Mouse (Mus musculus): ENCODE data around the gene Crbn. TPM values are rescaled to one million over a fixed set of nuclear protein-coding genes. Genes with fewer than 3 reads are reported as not detected.

The Crbn gene
- polyA plus RNA-seq, 1 experiment from 2014 or later = 44.3 TPM

DNA sequence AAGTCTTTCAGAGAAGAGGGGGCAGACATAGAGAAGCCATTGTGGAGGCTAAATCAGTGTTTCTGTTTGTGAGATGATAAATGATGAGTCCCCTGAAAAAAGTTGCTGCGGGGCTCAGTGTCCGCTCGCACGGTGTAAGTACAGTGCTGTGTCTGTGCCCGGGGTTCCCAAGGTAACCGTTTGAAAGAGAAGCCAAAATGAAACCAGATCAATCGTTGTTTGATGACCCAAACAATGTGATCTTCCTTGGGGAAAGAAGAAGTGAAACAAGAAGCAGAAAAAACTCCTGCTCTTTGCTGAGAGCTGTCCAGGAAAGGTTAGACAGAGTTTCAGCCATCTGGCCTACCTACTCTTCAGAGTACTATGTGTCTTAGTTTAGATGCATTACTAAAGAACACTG lies 49.6 kb downstream of the Crbn start:
- no peaks in the 10 kb centered on the region for H3K4me1 ChIP-seq
- no peak overlapping the region for H3K27ac ChIP-seq (replicated peaks)
- H3K4me3 ChIP-seq = no peak overlapping the region
- WGBS = 91% methylated on average over 7 of the region's 7 CpGs
- H3K9me3 ChIP-seq (replicated peaks) = no peaks in the 10 kb centered on the region
- DNase-seq (ENCODE audit: low spot score) = no peak
- H3K36me3 ChIP-seq = no peaks in the 10 kb centered on the region
- no peaks in the 10 kb centered on the region for H3K27me3 ChIP-seq (ENCODE audit: low read depth, poor library complexity, severe bottlenecking)

DNA sequence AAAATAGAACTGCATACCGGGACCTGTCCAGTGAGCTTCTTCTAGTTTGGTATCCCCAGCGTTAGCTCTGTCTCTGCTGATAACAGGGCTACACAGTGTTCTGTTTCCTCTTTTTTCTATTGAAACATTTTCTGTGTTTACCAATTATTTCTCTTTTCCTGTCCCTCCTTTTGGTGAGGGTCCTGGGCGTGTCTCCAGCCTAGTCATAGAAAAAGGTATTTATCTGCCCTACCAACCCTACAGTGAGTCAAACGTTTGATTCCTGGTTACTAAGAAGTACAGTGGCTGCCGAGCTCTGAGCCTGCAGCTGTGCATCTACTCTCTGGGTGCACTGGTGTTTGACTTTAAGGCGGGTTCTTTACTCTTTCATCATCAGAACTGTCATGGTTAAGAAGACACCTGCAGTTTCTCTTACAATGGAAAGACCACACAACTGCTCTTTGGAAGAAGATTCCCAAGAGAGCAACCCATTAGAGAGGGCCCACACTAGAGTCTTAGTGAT lies 50.9 kb downstream of the Crbn start, which contains the start of gene Il5ra:
TSS of gene Il5ra (minus strand) at position 151 of the 502 bp plus-strand sequence.
- whole genome bisulfite sequencing = 80% methylated on average over 6 of the region's 6 CpGs
- no peak within 1 kb of the TSS for H3K27ac ChIP-seq (replicated peaks)
- H3K4me1 ChIP-seq = no peaks in the 10 kb centered on the region
- H3K36me3 ChIP-seq = no peaks in the 10 kb centered on the region
- no peak for DNase-seq (ENCODE audit: low spot score)
- no peak within 1 kb of the TSS for H3K4me3 ChIP-seq
- no peaks in the 10 kb centered on the region for H3K9me3 ChIP-seq (replicated peaks)
- no peaks in the 10 kb centered on the region for H3K27me3 ChIP-seq (ENCODE audit: low read depth, poor library complexity, severe bottlenecking)

DNA sequence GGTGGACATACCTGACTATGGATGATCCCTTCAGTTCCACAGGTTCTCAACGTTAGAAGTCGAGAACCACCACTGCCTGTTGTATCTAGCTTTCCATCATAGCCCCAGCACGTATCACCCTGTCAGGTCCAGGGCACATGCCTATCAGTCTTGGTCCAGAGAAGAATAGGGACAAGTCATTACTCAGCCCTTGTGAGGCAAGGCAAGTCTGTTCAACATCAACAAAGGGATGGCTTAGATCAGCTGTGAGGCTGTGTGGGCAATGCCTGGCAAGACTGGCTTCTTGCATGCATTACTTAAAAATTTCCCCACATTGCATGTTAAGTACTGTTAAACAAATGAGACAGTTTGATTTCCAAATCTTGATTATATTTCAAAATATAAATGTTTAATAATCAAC lies 52.1 kb downstream of the Crbn start:
- Histone ChIP-seq H3K27ac (replicated peaks) (no peak overlapping the region), H3K27me3 (ENCODE audit: low read depth, poor library complexity, severe bottlenecking) (no peaks in the 10 kb centered on the region), H3K4me1 (no peaks in the 10 kb centered on the region), H3K9me3 (replicated peaks) (no peaks in the 10 kb centered on the region), H3K4me3 (no peak overlapping the region), H3K36me3 (no peaks in the 10 kb centered on the region)
- DNase-seq (ENCODE audit: low spot score) = no peak
- 92% methylated on average over 3 of the region's 3 CpGs for WGBS

DNA sequence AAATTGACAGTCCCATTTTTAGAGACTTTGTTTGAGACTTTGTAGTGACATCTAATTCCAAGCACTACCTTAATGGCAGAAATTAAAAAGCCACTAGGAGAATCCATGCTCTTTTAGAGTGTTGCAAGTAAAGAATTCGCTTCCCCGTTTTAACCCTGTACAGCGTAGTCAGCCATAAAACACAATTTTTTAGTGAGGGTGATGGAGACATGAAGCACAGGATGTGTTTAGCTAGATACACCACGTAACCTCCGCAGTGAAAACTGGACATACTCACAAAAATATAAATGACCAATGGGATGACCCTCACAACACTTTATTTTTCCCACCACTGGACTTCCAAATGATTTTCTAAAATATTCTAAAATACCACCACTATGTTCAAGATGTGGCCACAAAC lies 52.6 kb downstream of the Crbn start:
- H3K4me3 ChIP-seq = no peak overlapping the region
- no peaks in the 10 kb centered on the region for H3K9me3 ChIP-seq (replicated peaks)
- H3K27me3 ChIP-seq (ENCODE audit: low read depth, poor library complexity, severe bottlenecking) = no peaks in the 10 kb centered on the region
- H3K36me3 ChIP-seq = no peaks in the 10 kb centered on the region
- H3K27ac ChIP-seq (replicated peaks) = no peak overlapping the region
- no peak for DNase-seq (ENCODE audit: low spot score)
- no peaks in the 10 kb centered on the region for H3K4me1 ChIP-seq
- 92% methylated on average over 5 of the region's 5 CpGs for WGBS

DNA sequence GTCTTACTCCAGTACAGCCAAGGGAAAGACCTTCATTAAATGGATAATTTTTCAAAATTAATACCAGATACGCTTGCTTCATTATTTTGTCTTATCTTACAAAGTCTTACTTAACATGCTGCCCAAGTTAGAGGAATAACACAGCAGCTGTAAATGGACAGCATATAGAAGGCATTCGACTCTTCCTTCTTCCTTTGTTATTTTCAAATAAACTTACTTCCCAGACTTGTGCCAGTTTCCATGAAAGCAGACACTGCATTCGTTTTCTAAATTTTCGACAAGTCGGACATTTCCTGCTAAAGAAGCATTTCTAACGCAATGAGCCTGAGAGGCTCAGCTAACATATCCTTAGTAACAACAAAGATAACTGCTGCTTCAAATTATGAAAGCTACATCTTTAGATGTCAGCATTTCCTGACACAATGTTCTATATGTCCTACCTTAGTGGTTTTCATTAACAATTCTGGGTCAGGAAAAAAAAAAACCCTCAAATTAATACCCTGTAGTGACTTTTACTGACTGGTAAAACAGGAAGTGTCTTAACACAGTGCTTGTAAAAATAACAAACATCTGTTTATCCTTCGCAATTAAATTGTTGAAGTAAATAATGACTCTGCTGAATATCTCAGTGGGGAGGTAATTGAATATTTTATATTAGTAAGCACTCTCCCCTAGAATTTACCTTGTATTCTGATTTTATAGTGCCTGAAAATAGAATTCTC lies 54.0 kb downstream of the Crbn start:
- Histone ChIP-seq H3K4me1 (no peaks in the 10 kb centered on the region), H3K27ac (replicated peaks) (no peak overlapping the region), H3K9me3 (replicated peaks) (no peaks in the 10 kb centered on the region), H3K27me3 (ENCODE audit: low read depth, poor library complexity, severe bottlenecking) (no peaks in the 10 kb centered on the region), H3K36me3 (no peaks in the 10 kb centered on the region), H3K4me3 (no peak overlapping the region)
- DNase-seq (ENCODE audit: low spot score) = no peak
- WGBS = 82% methylated on average over 7 of the region's 7 CpGs

DNA sequence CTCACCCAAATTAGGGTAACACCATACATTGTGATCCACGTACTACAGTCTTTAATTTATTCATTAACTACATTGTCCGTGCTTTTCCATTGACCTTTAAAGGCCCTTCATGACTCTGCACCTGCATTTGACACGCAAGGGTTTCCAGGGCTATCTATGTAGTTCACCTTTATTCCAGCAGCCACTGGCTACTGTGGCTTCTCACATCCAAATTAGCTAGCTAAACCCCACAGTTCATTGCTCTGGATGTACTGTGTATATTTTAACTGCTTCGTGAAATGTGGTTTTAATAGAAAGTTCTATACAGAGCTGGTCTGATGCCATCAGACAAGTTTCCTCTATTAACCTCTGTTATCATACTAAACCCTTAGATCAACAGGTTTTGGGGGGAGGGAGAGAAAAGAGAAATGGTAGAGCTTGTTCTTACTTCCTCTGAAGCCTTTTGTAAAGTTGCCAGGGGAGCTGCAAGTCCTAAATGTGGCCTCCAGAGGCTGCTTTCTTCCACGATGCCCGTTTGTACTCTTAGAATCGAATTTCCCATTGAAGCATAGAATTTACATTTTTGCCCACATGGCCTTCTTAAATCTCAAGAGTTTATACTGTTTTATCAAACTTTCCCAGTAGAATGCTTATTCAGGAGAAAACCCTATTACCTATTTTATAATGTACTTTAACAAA lies 56.2 kb downstream of the Crbn start:
- H3K4me3 ChIP-seq = no peak overlapping the region
- H3K4me1 ChIP-seq = no peaks in the 10 kb centered on the region
- H3K36me3 ChIP-seq = no peaks in the 10 kb centered on the region
- H3K9me3 ChIP-seq (replicated peaks) = no peaks in the 10 kb centered on the region
- no peak for DNase-seq (ENCODE audit: low spot score)
- H3K27ac ChIP-seq (replicated peaks) = no peak overlapping the region
- 83% methylated on average over 7 of the region's 7 CpGs for WGBS
- H3K27me3 ChIP-seq (ENCODE audit: low read depth, poor library complexity, severe bottlenecking) = no peaks in the 10 kb centered on the region

DNA sequence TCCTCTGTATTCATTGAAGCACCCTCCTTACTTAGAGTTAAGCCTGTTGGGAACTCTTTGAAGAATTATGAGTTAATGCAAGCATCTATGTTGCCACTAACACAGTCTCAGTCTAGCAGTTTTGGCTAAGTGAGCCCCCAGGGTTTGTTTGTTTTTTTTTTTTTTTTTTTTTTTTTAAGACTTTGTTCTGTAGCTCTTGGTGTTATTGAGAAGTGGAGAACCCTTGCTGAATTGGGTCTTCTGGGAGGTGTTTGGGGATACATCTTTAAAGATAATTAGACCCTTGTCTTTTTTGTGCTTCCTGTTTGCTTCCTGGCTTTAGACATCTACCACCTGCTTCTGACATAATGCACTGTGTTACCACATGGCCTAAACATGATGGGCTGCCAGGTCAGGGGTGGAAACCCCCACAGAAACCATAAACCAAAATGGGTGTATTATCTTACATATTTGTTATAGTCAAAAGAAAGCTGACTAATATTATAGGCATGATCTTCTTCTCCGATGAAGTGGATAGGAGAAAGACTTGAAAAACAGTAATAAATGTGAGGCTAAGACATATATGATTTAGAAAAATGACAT lies 59.5 kb downstream of the Crbn start:
- 97% methylated on average over 1 of the region's 1 CpGs for WGBS
- Histone ChIP-seq H3K27ac (replicated peaks) (no peak overlapping the region), H3K27me3 (ENCODE audit: low read depth, poor library complexity, severe bottlenecking) (no peaks in the 10 kb centered on the region), H3K9me3 (replicated peaks) (no peaks in the 10 kb centered on the region), H3K4me3 (no peak overlapping the region), H3K36me3 (no peaks in the 10 kb centered on the region), H3K4me1 (no peaks in the 10 kb centered on the region)
- no peak for DNase-seq (ENCODE audit: low spot score)

DNA sequence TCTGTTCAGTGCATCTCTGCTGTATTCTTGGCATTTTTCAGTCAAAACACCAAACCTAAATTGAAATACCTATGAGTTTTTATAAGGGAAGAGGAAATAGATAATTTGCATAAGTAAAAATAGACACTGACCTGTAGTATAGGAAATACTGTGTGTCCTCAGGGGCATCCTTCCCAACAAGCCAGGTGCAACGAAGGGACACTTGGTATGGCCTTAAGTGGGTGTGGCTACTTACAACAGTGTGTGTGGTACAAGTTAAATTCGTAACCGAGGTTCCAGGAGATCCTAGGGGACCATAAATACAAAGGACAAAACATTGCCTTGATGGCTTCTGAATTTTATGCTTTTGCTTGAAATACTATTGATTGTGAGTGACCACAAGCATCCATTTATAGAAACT lies 61.6 kb downstream of the Crbn start:
- DNase-seq (ENCODE audit: low spot score) = no peak
- Histone ChIP-seq H3K27ac (replicated peaks) (no peak overlapping the region), H3K36me3 (no peaks in the 10 kb centered on the region), H3K4me3 (no peak overlapping the region), H3K4me1 (no peaks in the 10 kb centered on the region), H3K27me3 (ENCODE audit: low read depth, poor library complexity, severe bottlenecking) (no peaks in the 10 kb centered on the region), H3K9me3 (replicated peaks) (no peaks in the 10 kb centered on the region)
- 78% methylated on average over 3 of the region's 3 CpGs for WGBS

DNA sequence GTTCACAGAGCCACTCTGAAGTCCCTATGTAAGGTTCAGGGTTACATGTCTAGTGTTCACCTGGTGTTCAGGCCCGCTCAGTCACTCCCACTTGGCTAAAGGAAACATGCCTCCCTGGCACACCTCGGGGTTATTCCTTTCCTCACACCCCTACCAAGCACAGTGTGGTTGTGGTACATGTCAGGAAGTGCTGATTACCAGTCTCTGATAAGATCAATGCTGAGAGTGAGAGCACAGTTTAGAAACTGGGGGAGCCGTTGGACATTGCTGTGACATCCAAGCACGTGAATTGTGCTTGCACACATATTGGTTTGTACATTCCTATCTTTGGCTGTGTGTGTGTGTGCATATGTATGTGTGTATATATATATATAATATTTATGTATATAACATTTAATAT lies 67.3 kb downstream of the Crbn start:
- H3K4me3 ChIP-seq = no peak overlapping the region
- WGBS = 90% methylated on average over 4 of the region's 4 CpGs
- no peaks in the 10 kb centered on the region for H3K9me3 ChIP-seq (replicated peaks)
- no peaks in the 10 kb centered on the region for H3K4me1 ChIP-seq
- H3K36me3 ChIP-seq = no peaks in the 10 kb centered on the region
- no peak overlapping the region for H3K27ac ChIP-seq (replicated peaks)
- no peaks in the 10 kb centered on the region for H3K27me3 ChIP-seq (ENCODE audit: low read depth, poor library complexity, severe bottlenecking)
- DNase-seq (ENCODE audit: low spot score) = no peak

Other genes starting within 250 kb of the Crbn start
- gene Il5ra, start 51.0 kb downstream of the Crbn start, polyA plus RNA-seq (2016; fragmentation: Nextera tagmentation; extraction: Ambion mirVana) = not detected in 2 replicates
- 68.3 and 71.5 TPM in 2 replicates for gene Trnt1, start 31.0 kb downstream of the Crbn start, polyA plus RNA-seq (2016; fragmentation: Nextera tagmentation; extraction: Ambion mirVana)

Data from midbrain, embryonic 10.5 days (tissue).